In genomic region chr12:104418340-104419135, GRCm38 (mm10) we compare ENCODE assay signal across 9 mouse cellular contexts. TPM values are rescaled to one million over a fixed set of nuclear protein-coding genes. Genes with fewer than 3 reads are reported as not detected.
DNase-seq lines count a peak whose midpoint lies in the region; ATAC-seq and TF ChIP-seq lines count a peak whose summit lies in the region.
"Had no signal": no experiment of that assay in that cellular context is flagged by ENCODE, and none has a peak within 500 bp of the region (broad histone marks: within the 10 kb centered on the region; RNA-seq: fewer than 3 reads in every experiment).

No protein-coding gene starts in this region.

- peaks cover 35% of the 10 kb centered on the region for H3K27me3 ChIP-seq in CH12.LX (replicated peaks)
- no peaks in the 10 kb centered on the region for H3K27me3 ChIP-seq in forebrain, embryonic 14.5 days (replicated peaks; ENCODE audit: control insufficient read depth, insufficient read depth, low read length)
- H3K27me3 ChIP-seq in liver, postnatal 0 days (ENCODE audit: insufficient read depth, low read length) = no peaks in the 10 kb centered on the region
- 0 out of 2 replicates have a peak, but pooled peaks cover 2% of the 10 kb centered on the region for H3K27me3 ChIP-seq in neural tube, embryonic 15.5 days (replicated peaks)

- TF ChIP-seq CTCF in CH12.LX (conservative IDR thresholded peaks at IDR 0.05 in 1 of 2, IDR thresholded peaks at IDR 0.05 in 1 of 2; ENCODE audit: low read depth in 2 of 2, low read length in 2 of 2) = peak; percentile 33 to 86; a peak in 3 of 4 replicates
- peak; percentile 81 for TF ChIP-seq CTCF in liver, postnatal 0 days (IDR thresholded peaks at IDR 0.05; ENCODE audit: low read depth)

- no peak for TF ChIP-seq EP300 in CH12.LX (IDR thresholded peaks at IDR 0.05; ENCODE audit: low read length)
- TF ChIP-seq EP300 in liver, postnatal 0 days (IDR thresholded peaks at IDR 0.05; ENCODE audit: low read depth) = no peak

- in situ Hi-C loops in CH12.LX (cut with MboI; ENCODE audit: low pct_ligation_motif_present, low pct_unique_long_range_greater_than_20kb, low sequenced_read_pairs) = loop anchor here (10.0 kb wide), 1 partner anchor 174 kb away; no protein-coding TSS in a partner anchor

- H3K27ac ChIP-seq in CH12.LX (ENCODE audit: insufficient read depth, low read depth) = no peak overlapping the region
- H3K27ac ChIP-seq in forebrain, embryonic 14.5 days (ENCODE audit: low read depth, low read length) = no peak overlapping the region
- no peak overlapping the region for H3K27ac ChIP-seq in liver, postnatal 0 days (ENCODE audit: low read depth)
- peak overlapping the region; percentile 33; the same call in 1 of the 2 replicates for H3K27ac ChIP-seq in neural tube, embryonic 15.5 days (replicated peaks)

- ATAC-seq in forebrain, embryonic 14.5 days = peak; percentile 78
- peak; percentile 27; the same call in 1 of the 2 replicates for ATAC-seq in liver, postnatal 0 days
- ATAC-seq in neural tube, embryonic 15.5 days (ENCODE audit: low FRiP score) = peak; percentile 82

- H3K36me3 ChIP-seq in CH12.LX (replicated peaks in 1 of 2; ENCODE audit: control insufficient read depth in 1 of 2, insufficient read depth in 1 of 2, low read length in 1 of 2) = no peaks in the 10 kb centered on the region
- no peaks in the 10 kb centered on the region for H3K36me3 ChIP-seq in forebrain, embryonic 14.5 days (ENCODE audit: control insufficient read depth, insufficient read depth, low read length)
- no peaks in the 10 kb centered on the region for H3K36me3 ChIP-seq in liver, postnatal 0 days (replicated peaks; ENCODE audit: insufficient read depth, low read length)
- no peaks in the 10 kb centered on the region for H3K36me3 ChIP-seq in neural tube, embryonic 15.5 days

- no peak for TF ChIP-seq POLR2A in CH12.LX (IDR thresholded peaks at IDR 0.05; ENCODE audit: low read depth, low read length)

- no peak overlapping the region for H3K4me3 ChIP-seq in CH12.LX (replicated peaks in 1 of 3; ENCODE audit: low read depth in 2 of 3, low read length in 2 of 3, poor library complexity in 1 of 3)
- peak overlapping the region; percentile 8; the same call in 1 of the 2 replicates for H3K4me3 ChIP-seq in forebrain, embryonic 14.5 days (ENCODE audit: low read depth, low read length)
- no peak overlapping the region for H3K4me3 ChIP-seq in liver, postnatal 0 days (ENCODE audit: low read depth, low read length)
- peak overlapping the region; percentile 29 for H3K4me3 ChIP-seq in neural tube, embryonic 15.5 days (replicated peaks)
- H3K4me3 ChIP-seq: erythroblast, embryonic 14.5 days had no signal

- DNase-seq in CH12.LX (ENCODE audit: extremely low read depth) = peak; percentile 73
- peak; percentile 29 for DNase-seq in c-Kit-positive CD71-positive TER-119-negative erythroid progenitor cells, embryonic 14.5 days (ENCODE audit: low read depth)
- peak; percentile 90 for DNase-seq in forebrain, embryonic 14.5 days (ENCODE audit: low spot score)
- DNase-seq in heart, postnatal 4 days = peak; percentile 90
- DNase-seq in layer of hippocampus, adult 18-20 months (ENCODE audit: low spot score in 2 of 2) = peak; percentile 70 to 90
- peak; percentile 88 for DNase-seq in liver, postnatal 0 days
- peak; percentile 59 for DNase-seq in testis, postnatal 14 days (ENCODE audit: low spot score)

- 19% methylated on average over 15 of the region's 17 CpGs for WGBS in forebrain, embryonic 14.5 days
- 18% methylated on average over 14 of the region's 17 CpGs for WGBS in liver, postnatal 0 days (ENCODE audit: insufficient replicate concordance)
- WGBS in neural tube, embryonic 15.5 days = 18% methylated on average over 14 of the region's 17 CpGs

- dilution Hi-C loops in CH12.LX (cut with MboI; ENCODE audit: extremely low pct_ligation_motif_present, extremely low pct_unique_long_range_greater_than_20kb, low sequenced_read_pairs) = no loop called here

- no peaks in the 10 kb centered on the region for H3K9me3 ChIP-seq in CH12.LX (replicated peaks; ENCODE audit: low read length)
- no peaks in the 10 kb centered on the region for H3K9me3 ChIP-seq in forebrain, embryonic 14.5 days (replicated peaks; ENCODE audit: control insufficient read depth, low read length)
- no peaks in the 10 kb centered on the region for H3K9me3 ChIP-seq in liver, postnatal 0 days (ENCODE audit: low read length)
- no peaks in the 10 kb centered on the region for H3K9me3 ChIP-seq in neural tube, embryonic 15.5 days (replicated peaks)

- H3K4me2 ChIP-seq in CH12.LX (ENCODE audit: insufficient read depth, low read depth, poor library complexity, severe bottlenecking) = peak overlapping the region; percentile 50
- peak overlapping the region; percentile 45 for H3K4me2 ChIP-seq in forebrain, embryonic 14.5 days (ENCODE audit: low read length)
- H3K4me2 ChIP-seq in liver, postnatal 0 days (ENCODE audit: low read depth, low read length) = peak overlapping the region; percentile 49
- peak overlapping the region; percentile 60 for H3K4me2 ChIP-seq in neural tube, embryonic 15.5 days

- H3K9ac ChIP-seq in CH12.LX (ENCODE audit: insufficient read depth, low read depth) = no peak overlapping the region
- peak overlapping the region; percentile 32; the same call in 1 of the 2 replicates for H3K9ac ChIP-seq in forebrain, embryonic 14.5 days (ENCODE audit: low read length)
- H3K9ac ChIP-seq in liver, postnatal 0 days (replicated peaks) = no peak overlapping the region
- H3K9ac ChIP-seq in neural tube, embryonic 15.5 days (replicated peaks) = 0 out of 2 replicates have a peak overlapping the region, but pooled peaks have one; percentile 7

- peak; percentile 84 for TF ChIP-seq RAD21 in CH12.LX (IDR thresholded peaks at IDR 0.05; ENCODE audit: low read depth, low read length)

- H3K79me2 ChIP-seq in CH12.LX (replicated peaks; ENCODE audit: control insufficient read depth, extremely low read depth, insufficient read depth, poor library complexity, severe bottlenecking) = no peaks in the 10 kb centered on the region

- peaks cover 2 to 12% of the 10 kb centered on the region in 2 experiments; a peak in 3 of 4 replicates for H3K4me1 ChIP-seq in CH12.LX (ENCODE audit: control insufficient read depth in 1 of 2, insufficient read depth in 2 of 2)
- no peaks in the 10 kb centered on the region for H3K4me1 ChIP-seq in forebrain, embryonic 14.5 days (ENCODE audit: control insufficient read depth, insufficient read depth, low read length)
- no peaks in the 10 kb centered on the region for H3K4me1 ChIP-seq in liver, postnatal 0 days (ENCODE audit: insufficient read depth)
- peaks cover 8% of the 10 kb centered on the region; the same call in 1 of the 2 replicates for H3K4me1 ChIP-seq in neural tube, embryonic 15.5 days

TF ChIP-seq in CH12.LX, 34 proteins besides CTCF, POLR2A, EP300 and RAD21:
- TF ChIP-seq ZC3H11A (IDR thresholded peaks at IDR 0.05; ENCODE audit: low read depth, low read length) (peak; percentile 20; the same call in 1 of the 2 replicates), SMC3 (IDR thresholded peaks at IDR 0.05; ENCODE audit: low read depth, low read length) (peak; percentile 78), ELF1 (IDR thresholded peaks at IDR 0.05; ENCODE audit: low read depth, low read length) (peak; percentile 31; the same call in 1 of the 2 replicates), BHLHE40 (IDR thresholded peaks at IDR 0.05; ENCODE audit: low read depth, low read length) (0 out of 2 replicates have a peak, but pooled peaks have one; percentile 26), POLR2AphosphoS2 (IDR thresholded peaks at IDR 0.05; ENCODE audit: low read depth, low read length) (no peak)

RNA-seq across cellular contexts. Expression of gene Serpina3n, which starts 12.0 kb away (rescaled TPM):
- not detected in 2 replicates for total RNA-seq in CH12.LX (2012; rRNA removed)
- total RNA-seq in CH12.LX (2014; rRNA removed) = not detected in 2 replicates
- not detected in 2 replicates for polyA plus RNA-seq in CH12.LX (2012; ENCODE audit: insufficient read length, low read depth)
- polyA plus RNA-seq in forebrain, embryonic 14.5 days (2014; fragmentation: Nextera tagmentation; extraction: Ambion mirVana) = 0.10 TPM in 1 of 2 replicates, not detected in the other
- total RNA-seq in heart, postnatal 4 days (2021) = under 1 TPM; 0.50 to 0.54 TPM
- 10 to 100 TPM; 85.3 to 87.4 TPM for total RNA-seq in layer of hippocampus, adult 18-20 months (2021)
- polyA plus RNA-seq in liver, postnatal 0 days (2015; fragmentation: Nextera tagmentation; extraction: Ambion mirVana) = 302 and 340 TPM in 2 replicates
- 2.5 and 2.7 TPM in 2 replicates for polyA plus RNA-seq in neural tube, embryonic 15.5 days (2015; fragmentation: Nextera tagmentation; extraction: Ambion mirVana)
- polyA plus RNA-seq: erythroblast, embryonic 14.5 days had no signal

RNA-seq across cellular contexts. Expression of gene Gsc, which starts 54.6 kb away (rescaled TPM):
- not detected in 2 replicates for total RNA-seq in CH12.LX (2012; rRNA removed)
- not detected in 2 replicates for total RNA-seq in CH12.LX (2014; rRNA removed)
- not detected in 2 replicates for polyA plus RNA-seq in CH12.LX (2012; ENCODE audit: insufficient read length, low read depth)
- 0.40 and 0.50 TPM in 2 replicates for polyA plus RNA-seq in forebrain, embryonic 14.5 days (2014; fragmentation: Nextera tagmentation; extraction: Ambion mirVana)
- total RNA-seq in heart, postnatal 4 days (2021) = under 1 TPM in 1 of 2 experiments, not detected in 1; 0.20 TPM
- total RNA-seq in layer of hippocampus, adult 18-20 months (2021) = not detected
- polyA plus RNA-seq in liver, postnatal 0 days (2015; fragmentation: Nextera tagmentation; extraction: Ambion mirVana) = not detected in 2 replicates
- not detected in 2 replicates for polyA plus RNA-seq in neural tube, embryonic 15.5 days (2015; fragmentation: Nextera tagmentation; extraction: Ambion mirVana)
- polyA plus RNA-seq: erythroblast, embryonic 14.5 days had no signal

Comparison
In these comparisons a context has a peak if more than half of its experiments do, and no peak if none do; other contexts are left out.
1. DNase-seq: peak in every context shown above with its lines; median percentile 90 in forebrain, embryonic 14.5 days; 90 in heart, postnatal 4 days; 88 in liver, postnatal 0 days; 80 in layer of hippocampus, adult 18-20 months; 73 in CH12.LX; 59 in testis, postnatal 14 days; 29 in c-Kit-positive CD71-positive TER-119-negative erythroid progenitor cells, embryonic 14.5 days.
2. H3K4me3 ChIP-seq: peak in forebrain, embryonic 14.5 days (single experiment) and neural tube, embryonic 15.5 days (single experiment); none in CH12.LX (0 of 3) and liver, postnatal 0 days (single experiment).
3. H3K9ac ChIP-seq: peak in forebrain, embryonic 14.5 days (single experiment) and neural tube, embryonic 15.5 days (single experiment); none in CH12.LX (single experiment) and liver, postnatal 0 days (single experiment).
4. ATAC-seq: peak in every context shown above with its lines; median percentile 82 in neural tube, embryonic 15.5 days; 78 in forebrain, embryonic 14.5 days; 27 in liver, postnatal 0 days.
5. RNA of gene Serpina3n, which starts 12.0 kb away (polyA plus RNA-seq): 302 to 340 TPM in liver, postnatal 0 days; 2.5 to 2.7 TPM in neural tube, embryonic 15.5 days, 0.10 TPM in forebrain, embryonic 14.5 days and not detected in CH12.LX; every median in the first group is over 10 times any median in the second.
6. Peak in every context shown above with its lines, with median percentiles within 50 percentile points of each other: H3K4me2 ChIP-seq.